Mouse (Mus musculus) CH12F3 (cell line): ENCODE measurements around the gene Hectd1.

Experiments used
- in situ Hi-C: fragments of 300-500 bp; cut with MboI; formaldehyde crosslinking; loops from 2 replicates; pipeline ENCODE4 v1.14.3; 2020; ENCODE audit warnings: low sequenced_read_pairs

Hectd1 gene

DNA sequence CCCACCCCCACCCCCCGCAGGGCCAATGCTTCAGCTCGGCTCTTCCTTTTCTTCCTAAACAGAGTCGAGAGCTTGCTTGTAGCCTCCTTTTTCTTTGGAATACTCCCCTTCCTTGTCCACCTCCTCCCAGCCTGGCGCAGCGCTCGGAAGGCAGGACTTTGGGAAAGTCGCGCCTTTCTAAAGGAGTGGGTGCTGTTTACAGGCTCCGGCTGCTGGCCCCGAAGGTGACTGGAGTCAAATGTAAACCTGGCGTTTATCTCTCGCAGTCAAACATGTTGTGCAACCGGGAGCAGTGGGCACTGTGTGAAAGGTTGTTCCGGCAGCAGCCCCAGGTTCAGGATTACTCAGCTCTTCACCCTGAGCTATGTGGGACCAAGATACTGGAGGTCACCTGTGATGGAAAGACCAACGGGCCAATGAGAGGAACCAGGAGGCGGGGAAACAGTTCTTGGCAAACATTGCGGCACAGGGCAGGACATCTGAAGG lies 15.5 kb upstream of the Hectd1 start:
- in situ Hi-C loops = no loop called here

DNA sequence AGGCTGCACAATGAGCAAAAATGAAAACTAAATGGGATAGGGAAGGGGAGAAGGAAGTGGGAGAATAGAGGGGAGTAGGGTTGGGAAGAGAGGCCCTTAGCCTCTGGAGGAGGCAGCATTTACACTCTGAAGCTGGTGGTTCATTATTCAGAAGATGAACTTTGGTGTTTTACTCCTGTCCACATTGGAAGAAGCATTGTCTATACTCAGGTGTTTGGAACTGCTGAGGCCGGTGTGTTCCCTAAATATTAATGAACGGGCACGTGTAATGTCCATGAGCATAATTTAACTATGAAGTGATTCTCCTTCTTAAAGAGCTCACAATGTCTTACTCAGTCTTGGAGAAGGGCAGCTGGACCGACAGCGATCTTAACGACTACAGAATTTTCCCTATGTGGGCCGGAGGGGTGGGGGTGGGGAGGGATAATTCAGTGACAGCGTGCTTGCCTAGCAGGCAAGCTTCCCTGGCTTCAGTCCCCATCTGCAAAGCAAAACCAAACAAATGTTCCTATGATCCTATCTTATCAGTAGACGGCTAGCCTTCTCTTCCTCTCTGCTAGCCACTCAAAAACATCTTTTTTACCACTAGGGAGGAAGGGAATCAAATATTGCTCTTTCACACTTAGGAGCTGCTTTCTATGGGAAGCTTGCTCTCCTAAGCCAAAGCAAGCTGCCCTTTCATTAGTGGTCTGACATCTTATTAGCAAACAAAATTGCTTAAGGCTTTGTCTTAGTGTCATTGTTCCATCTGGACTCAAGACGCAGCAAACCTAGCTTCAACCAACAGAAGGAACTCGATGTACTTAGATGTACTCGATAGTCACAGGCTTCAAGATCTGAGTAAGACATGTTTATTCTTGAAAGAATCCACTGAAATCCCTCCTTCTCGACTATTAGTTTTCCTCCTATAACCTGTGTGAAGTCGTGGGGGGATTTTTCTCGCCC lies 14.5 kb upstream of the Hectd1 start:
- in situ Hi-C loops = no loop called here

DNA sequence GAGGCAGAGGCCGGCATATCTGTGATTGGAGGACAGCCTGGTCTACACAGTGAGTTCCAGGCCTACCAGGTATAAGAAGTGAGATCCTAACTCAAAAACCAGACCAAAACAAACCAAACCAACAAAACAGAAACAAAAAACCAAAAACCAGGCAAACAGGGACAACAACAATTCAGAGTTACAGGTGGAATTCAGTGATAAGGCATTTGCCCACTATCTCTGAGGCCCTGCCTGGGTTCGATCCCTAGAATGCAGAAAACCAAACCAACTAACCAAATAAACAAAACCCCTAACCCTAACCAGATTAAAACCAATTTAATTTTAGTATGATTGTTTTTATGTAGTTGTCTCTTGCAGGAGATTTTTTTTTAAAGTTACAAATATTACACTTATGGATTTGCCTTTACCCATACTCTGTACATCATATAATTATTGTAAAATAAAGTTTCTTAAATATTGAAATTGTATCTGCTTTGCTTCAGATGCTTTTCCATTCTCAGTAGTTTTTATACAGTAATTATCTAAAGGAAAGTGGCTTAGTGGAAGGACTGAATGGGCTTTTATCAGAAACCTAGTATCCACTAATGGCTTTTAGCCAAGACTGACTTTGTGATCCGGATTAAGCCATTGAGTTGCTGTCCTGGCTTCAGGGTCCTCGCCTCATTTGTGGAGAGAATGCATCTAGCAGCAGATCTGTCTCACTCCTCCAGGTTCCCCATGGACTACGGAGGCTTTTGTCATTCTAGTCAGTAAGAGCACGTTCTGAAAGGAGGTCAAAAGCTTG lies 12.9 kb upstream of the Hectd1 start:
- in situ Hi-C loops = no loop called here

DNA sequence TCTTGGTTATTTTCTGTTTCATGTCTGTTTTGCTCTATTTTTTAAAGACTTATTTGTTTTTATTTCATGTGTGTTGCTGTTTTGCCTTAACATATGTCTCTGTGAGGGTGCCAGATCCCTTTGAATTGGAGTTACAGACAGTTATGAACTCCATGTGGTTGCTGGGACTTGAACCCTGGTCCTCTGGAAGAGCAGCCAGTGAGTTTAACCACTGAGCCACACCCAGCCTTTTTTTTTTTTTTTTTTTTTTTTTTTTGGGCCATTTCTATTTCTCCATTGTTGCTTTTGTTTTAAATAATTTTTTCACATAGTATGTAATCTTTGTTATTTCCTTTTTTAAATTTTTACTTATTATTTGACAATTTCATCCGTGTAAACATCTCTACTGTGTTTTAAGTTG lies 10.5 kb upstream of the Hectd1 start:
- in situ Hi-C loops = no loop called here

DNA sequence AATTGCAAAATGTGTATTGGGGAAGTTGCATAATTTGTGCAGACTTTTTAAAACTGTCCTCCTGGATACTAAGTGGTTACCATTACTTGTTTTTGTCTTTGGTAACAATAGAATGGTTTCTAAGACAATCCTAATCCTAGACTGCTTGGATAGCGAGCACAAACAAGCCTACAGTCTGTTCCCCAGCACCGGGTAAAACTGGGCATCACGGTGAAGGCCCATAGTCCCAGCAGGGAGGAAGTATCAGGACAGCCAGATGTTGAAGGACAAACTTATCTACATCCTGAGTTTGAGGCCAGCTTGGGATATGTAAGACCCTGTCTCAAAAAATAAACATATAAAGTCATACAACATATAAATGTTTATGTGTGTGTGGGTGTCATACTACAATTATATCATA lies 5.9 kb upstream of the Hectd1 start:
- in situ Hi-C loops = no loop called here

DNA sequence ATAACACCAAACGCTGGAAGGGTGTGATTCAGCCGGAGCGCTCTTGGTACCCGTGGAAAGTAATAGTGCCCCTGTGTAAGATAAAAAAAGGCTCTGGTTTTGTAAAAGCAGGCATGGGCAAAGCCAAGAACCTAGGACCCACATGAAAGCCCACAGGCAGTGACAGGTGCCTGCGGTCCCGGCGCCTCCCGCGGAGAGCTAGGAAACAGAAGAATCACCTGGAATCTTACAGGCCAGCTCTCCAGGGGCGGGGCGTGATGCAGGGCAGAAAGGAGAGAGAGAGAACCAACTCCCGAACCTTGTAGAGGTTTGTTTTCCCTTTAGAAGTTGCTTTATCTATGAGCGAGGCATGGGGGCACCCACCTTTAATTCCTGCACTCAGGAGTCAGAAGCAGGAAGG lies 2.6 kb upstream of the Hectd1 start:
- in situ Hi-C loops = no loop called here

DNA sequence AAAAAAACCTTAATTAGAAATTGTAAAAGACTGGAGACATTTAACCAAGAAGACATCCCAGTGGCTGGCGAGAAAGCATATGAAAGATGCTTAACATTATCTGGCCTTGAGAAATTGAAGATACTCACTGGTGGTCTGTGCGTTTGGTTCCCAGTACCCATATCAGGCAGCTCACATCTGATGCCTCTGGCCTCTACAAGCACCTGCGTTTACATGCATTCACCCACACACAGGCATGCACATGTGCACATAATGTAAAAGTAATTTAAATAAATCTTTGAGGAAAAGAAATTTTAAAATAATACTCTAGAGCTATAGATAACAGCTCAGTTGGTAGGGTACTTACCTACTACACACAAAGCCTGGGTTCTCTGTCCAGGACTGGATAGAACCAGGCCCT lies 2.0 kb upstream of the Hectd1 start:
- in situ Hi-C loops = no loop called here

DNA sequence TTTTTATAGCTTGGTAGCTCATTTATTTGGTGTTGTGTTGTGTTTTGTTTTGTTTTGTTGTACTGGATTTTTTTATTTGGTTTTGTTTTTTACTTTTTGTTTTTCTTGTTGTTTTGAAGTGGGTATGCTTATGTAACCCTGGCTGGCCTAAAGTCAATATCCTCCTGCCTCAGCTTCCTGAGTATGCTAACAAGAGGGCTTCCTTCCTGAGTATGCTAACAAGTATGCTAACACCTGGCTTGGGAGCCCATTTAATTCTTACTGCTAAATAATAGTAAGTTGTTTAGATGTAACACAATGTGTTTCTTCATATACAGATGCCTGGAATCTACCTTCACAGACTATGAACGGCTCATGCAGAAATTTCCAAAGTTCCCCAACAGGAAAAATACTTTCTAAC lies 1.3 kb upstream of the Hectd1 start:
- in situ Hi-C loops = no loop called here

DNA sequence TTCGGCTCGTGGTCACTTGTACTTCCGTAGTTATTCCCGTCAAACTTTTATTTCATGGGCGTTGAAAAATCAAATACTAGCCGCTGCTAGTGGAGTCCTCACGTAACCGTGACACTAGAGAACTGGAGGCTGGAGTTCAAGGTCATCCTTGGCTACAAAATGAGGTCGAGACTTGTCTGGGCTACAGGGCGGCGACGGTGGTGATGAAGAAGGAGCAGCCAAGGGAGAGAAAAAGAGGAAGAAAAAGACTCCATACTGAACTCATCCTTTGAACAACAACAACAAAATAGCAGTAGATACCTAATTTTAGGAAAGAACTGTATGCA lies 704 bp upstream of the Hectd1 start:
- in situ Hi-C loops = no loop called here

DNA sequence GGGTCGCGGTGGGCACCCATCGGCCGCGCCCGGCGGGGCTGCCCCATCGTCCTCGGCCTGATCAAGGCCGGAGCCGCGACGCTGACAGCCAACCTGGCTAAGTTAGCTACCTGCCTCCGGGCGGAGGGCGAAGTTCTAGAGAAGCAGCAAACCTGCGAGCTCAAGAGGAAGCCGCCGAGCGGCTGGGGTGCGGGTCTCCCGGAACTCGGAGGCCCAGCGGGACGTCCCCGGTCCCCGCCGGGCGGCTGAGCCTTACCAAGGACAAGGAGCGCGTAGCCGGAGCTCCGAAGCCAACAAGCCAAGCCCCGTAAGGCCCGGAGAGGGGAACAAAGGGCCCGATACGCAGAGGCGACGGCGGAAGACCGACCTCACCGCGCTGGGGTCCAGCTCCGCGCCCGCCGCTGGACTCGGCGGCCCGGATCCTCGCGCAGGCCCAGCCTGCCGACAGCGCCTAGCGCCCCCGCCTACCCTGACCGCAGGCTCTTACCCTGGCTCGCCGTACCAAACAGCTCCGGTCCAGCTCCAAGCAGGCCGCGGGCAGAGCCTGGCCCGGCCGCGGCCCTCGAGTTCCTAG lies 533 bp downstream of the Hectd1 start:
- in situ Hi-C loops = no loop called here

DNA sequence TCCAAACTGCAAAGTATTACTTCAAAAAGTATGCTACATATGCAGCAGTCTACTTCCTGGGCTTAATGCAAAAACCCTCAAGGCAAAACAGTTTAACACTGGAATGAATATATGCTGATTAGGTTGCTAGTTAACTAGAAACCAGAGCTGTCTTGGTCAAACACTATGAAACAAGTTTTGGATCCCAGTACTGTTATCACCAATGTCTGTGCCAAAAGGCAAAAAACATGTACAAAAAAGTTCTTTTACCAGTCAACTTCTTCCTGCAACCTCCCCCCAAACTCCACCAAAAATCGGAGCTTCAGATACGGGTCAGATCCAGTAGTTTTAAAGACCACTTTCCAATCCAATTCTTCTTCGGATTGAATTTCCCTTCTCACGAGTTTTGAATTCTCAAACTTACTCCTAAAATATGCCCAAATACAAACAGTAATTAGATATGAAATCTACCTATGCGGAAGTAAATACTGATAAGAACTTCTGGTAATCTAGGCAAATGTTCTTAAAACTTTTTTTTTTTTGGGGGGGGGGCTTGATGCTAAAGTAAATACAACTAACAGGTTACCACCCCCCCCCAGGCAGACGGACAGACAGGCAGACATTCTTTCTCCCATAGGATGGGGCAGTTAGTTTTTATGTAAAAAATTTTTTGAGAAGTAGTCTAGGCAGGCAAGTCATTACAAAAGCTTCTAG lies 1.2 kb downstream of the Hectd1 start:
- in situ Hi-C loops = no loop called here

DNA sequence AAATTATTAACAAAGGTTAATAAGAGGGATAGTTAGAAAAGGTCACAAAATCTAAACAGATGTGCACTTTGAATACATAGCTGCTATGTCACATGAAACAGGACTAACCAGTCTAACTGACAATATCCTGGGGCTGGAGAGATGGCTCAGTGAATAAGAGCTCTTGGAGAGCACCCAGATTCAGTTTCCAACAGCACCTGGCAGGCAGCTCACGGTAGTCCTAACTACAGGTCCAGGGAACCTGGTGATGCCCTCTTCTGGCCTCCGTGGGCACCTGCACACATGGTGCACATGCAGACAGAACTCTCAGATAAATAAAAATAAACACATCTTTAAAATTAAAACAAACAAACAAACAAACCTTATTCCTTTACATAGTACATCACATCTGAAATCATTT lies 4.0 kb downstream of the Hectd1 start:
- in situ Hi-C loops = no loop called here

DNA sequence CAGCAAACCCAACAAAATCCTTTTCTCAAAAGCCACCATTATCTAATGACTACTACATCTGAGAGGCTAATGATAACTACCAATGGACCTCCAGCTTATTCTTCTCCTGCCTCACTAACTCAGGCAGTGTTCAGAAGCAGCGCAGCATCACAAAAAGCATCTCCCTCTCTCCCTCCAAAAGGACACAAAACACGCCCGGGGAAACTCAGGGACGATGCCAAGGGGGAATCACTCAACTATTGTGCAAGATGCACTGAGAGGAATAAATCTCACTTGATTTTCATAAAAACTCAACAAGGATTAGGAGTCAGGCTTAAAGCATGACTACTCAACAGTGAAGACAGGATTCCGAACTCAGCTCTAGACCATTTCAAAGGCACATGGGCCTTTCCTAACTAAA lies 6.0 kb downstream of the Hectd1 start:
- in situ Hi-C loops = no loop called here

DNA sequence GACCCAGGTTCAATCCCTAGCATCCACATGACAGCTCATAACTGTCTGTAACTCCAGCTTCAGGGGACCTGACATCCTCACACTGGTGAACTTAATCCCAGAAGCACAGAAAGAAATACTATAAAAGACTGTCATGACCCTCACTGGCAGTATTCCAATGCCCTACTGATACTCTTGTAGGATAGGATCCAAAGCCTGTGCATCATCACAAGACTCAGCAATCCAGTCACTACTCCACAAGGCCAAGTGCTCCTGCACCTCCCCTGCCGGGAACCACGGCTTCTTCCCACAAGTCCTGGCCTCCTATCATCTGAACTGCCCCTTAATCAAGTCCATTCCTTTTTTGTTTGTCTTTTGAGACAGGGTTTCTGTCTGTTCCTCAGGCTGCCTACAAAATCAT lies 6.5 kb downstream of the Hectd1 start:
- in situ Hi-C loops = no loop called here

DNA sequence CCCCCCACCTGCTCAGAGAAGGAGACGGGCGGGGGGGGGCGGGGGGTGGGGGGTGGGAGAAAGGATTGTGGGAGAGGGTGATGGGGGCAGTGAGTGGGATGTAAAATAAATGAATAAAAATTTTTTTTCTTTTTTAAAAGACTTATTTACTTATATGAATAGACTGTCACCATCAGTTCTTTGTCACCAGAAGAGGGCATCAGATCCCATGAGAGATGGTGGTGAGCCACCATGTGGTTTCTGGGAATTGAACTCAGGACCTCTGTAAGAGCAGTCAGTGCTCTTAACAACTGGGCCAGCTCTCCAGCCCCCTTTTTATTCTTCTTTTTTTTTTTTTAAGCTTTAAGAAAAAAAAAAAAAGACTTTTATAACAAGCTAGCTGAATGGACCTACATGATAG lies 7.1 kb downstream of the Hectd1 start:
- in situ Hi-C loops = no loop called here

DNA sequence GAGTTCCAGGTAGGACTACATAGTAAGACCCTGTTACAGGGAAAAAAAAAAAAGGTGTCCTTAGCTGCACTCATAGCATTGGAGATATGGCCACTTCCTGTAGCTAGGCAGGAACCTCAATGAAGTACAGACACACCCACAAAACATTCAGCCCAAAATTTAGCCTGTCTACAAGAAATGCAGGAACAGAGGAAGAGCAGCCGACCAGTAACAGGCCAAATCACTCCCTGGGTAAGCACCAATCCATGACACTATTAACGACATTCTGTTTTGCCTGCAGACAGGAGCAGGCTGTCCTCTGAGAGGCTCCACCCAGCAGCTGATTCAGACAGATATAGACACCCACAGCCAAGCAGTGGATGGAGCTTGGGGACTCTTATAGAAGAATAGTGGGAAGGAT lies 8.1 kb downstream of the Hectd1 start:
- in situ Hi-C loops = no loop called here

DNA sequence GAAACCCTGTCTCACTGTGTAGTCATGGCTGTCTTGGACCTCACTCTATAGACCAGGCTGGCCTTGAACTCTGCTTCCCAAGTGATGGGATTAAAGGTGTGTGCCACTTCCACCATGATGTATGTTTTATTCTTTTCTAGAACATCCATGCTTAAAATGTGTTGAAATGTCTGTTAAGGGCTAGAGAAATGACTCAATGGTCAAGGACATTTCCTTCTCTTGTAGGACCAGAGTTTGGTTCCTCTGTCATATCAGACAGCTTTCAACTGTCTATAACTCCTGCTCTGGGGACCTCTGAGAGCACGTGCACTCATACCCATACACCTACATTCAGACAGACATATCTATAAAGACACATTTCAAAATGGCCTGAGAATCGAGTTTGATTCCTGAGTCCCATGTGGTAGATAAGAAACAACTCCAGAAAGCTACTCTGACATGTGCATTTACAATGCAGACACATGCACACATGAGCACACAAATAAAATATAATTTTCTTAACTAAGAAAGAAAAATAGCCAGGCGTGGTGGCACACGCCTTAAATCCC lies 9.3 kb downstream of the Hectd1 start:
- in situ Hi-C loops = no loop called here

DNA sequence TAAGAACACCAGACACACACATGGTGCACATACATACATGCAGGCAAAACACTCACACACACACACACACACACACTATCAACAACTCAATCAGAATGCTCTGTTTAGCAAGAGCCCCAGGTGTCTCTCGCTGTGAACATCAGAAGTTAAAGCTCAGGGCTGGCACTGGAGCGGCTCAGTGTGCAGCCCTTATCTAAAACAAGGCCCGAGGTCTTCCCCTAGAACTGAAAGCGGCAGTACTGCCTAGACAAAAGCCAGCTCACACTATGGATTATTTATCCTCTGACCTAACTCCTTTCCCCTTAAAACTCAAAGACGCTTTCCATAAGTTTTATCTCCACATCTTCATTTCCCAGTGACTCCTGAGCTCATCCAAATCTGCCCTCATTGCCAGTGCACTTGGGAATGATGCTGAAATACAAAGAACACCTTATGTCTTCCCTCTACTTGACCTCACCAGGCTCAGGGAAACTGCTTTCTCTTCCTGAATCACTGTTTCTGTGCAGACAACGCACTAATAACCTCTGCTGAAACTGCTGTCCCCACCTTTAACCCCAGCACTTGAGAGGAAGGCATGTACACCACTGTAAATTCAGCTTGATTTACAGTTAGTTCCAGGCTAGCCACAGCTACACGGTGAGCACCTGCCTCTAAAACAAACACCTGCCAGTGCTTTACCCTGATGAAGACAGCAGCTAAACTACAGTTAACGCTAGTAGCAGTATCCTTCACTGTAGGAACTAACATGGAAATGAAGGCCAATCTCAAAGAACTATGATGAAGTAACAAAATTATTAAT lies 11.3 kb downstream of the Hectd1 start:
- in situ Hi-C loops = no loop called here

DNA sequence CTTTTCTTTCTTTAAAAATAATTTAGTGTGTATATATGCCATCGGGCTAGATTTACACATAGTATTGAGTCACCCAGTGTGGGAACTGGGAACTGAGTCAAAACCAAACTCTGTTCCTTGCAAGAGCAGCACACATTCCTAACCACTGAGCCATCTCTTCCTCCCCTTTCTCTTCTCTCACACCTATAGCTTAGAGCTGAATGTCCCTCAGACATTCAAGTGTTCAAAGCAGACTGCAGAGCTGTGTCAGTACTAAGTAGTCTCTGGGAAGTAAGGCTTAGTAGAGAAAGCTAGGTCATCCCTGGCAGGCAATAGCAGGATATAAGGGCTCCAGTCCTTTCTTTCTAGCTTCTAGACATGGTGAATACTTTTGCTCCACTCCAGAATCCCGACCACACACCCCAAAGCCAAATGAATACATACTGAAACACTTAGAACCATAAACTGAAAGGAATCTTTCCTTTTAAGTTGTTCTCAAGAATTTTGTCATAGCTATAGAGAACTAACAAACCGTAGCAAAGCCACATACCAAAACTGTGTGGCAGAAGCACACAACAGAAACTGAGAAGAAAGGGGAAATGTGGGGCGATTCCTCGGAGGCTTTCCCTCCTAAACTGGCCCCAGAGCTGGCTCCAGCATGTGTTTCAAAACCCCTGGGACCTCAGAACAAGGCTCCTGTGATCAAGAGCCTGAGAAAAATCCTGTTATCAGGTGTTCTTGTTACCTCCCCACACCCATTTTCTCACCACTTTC lies 17.8 kb downstream of the Hectd1 start:
- in situ Hi-C loops = no loop called here
